Mouse (Mus musculus): Measurements from ENCODE around the gene Hsh2d.

GRCm38 (mm10) chr8:72189417-72190214, at the start of gene Hsh2d:
- TF ChIP-seq POLR2AphosphoS2 (IDR thresholded peaks at IDR 0.05; ENCODE audit: insufficient read length, low read depth) (no peak), POLR2A (IDR thresholded peaks at IDR 0.05; ENCODE audit: insufficient read length, low read depth) (no peak), MYOD1 (IDR thresholded peaks at IDR 0.05; ENCODE audit: control insufficient read depth in 1 of 3, insufficient read length in 2 of 3, low read depth in 2 of 3) (no peak), E2F4 (IDR thresholded peaks at IDR 0.05; ENCODE audit: insufficient read depth) (no peak), TCF3 (IDR thresholded peaks at IDR 0.05; ENCODE audit: insufficient read length, low read depth) (no peak)
